Mouse (Mus musculus) midbrain, embryonic 14.5 days (tissue): ENCODE measurements around the gene Tatdn3. TPM values are rescaled to one million over a fixed set of nuclear protein-coding genes. Genes with fewer than 3 reads are reported as not detected.

Source experiments
- ATAC-seq: fragments of 200-750 bp; cut with Nextera tagmentation; 2 replicates; pipeline ENCODE4 v1.8.0; 2017; ENCODE audit warnings: moderate number of reproducible peaks, moderate library complexity; ENCODE audit not compliant: low FRiP score, low TSS enrichment
- DNase-seq: peaks from one replicate; pipeline ENCODE4 v3.0.0-alpha.2; 2015
- H3K27ac ChIP-seq: fragments of 300-500 bp; sonication (generic); replicated peaks from 2 replicates; pipeline ENCODE4 v1.5.1; 2014; ENCODE audit warnings: mild to moderate bottlenecking, low read depth, low read length, moderate library complexity
- H3K27me3 ChIP-seq: fragments of 300-500 bp; sonication (generic); 2 replicates; pipeline ENCODE4 v1.6.1; 2014; ENCODE audit warnings: low read length, control low read depth, mixed read lengths; ENCODE audit not compliant: control insufficient read depth, insufficient read depth
- H3K36me3 ChIP-seq: fragments of 300-500 bp; sonication (generic); 2 replicates; pipeline ENCODE4 v1.6.1; 2014; ENCODE audit warnings: low read length, control low read depth; ENCODE audit not compliant: control insufficient read depth, insufficient read depth
- H3K4me1 ChIP-seq: fragments of 300-500 bp; sonication (generic); 2 replicates; pipeline ENCODE4 v1.6.1; 2014; ENCODE audit warnings: mild to moderate bottlenecking, antibody characterized with exemption, low read length, control low read depth; ENCODE audit not compliant: control insufficient read depth, insufficient read depth
- H3K4me2 ChIP-seq: fragments of 300-500 bp; sonication (generic); 2 replicates; pipeline ENCODE4 v1.6.1; 2014; ENCODE audit warnings: mild to moderate bottlenecking, low read length, moderate library complexity
- H3K4me3 ChIP-seq: fragments of 300-500 bp; sonication (generic); replicated peaks from 2 replicates; pipeline ENCODE4 v1.5.1; 2014; ENCODE audit warnings: low read depth, low read length
- H3K9ac ChIP-seq: fragments of 300-500 bp; sonication (generic); replicated peaks from 2 replicates; pipeline ENCODE4 v1.6.1; 2014; ENCODE audit warnings: mild to moderate bottlenecking, low read length, moderate library complexity
- H3K9me3 ChIP-seq: fragments of 300-500 bp; sonication (generic); 2 replicates; pipeline ENCODE4 v1.6.1; 2016; ENCODE audit warnings: low read length, control low read depth, mixed read lengths; ENCODE audit not compliant: control insufficient read depth
- WGBS: fragments of 180-500 bp; shearing (Covaris S2); extraction: QIAGEN DNeasy Blood & Tissue Kit; methylation state at CpG from one replicate; pipeline ENCODE4 v1.1.7; 2014; 5-methylcytosine and 5-hydroxymethylcytosine counted together
- polyA plus RNA-seq: library from polyadenylated mRNA; unstranded; fragments of >200 nt; fragmentation: Nextera tagmentation; extraction: Ambion mirVana; gene quantifications from 2 replicates; pipeline ENCODE4 v1.2.1, GENCODE M21; 2014

The Tatdn3 gene
- polyA plus RNA-seq, 1 experiment from 2014 or later: 16.0 TPM

DNA sequence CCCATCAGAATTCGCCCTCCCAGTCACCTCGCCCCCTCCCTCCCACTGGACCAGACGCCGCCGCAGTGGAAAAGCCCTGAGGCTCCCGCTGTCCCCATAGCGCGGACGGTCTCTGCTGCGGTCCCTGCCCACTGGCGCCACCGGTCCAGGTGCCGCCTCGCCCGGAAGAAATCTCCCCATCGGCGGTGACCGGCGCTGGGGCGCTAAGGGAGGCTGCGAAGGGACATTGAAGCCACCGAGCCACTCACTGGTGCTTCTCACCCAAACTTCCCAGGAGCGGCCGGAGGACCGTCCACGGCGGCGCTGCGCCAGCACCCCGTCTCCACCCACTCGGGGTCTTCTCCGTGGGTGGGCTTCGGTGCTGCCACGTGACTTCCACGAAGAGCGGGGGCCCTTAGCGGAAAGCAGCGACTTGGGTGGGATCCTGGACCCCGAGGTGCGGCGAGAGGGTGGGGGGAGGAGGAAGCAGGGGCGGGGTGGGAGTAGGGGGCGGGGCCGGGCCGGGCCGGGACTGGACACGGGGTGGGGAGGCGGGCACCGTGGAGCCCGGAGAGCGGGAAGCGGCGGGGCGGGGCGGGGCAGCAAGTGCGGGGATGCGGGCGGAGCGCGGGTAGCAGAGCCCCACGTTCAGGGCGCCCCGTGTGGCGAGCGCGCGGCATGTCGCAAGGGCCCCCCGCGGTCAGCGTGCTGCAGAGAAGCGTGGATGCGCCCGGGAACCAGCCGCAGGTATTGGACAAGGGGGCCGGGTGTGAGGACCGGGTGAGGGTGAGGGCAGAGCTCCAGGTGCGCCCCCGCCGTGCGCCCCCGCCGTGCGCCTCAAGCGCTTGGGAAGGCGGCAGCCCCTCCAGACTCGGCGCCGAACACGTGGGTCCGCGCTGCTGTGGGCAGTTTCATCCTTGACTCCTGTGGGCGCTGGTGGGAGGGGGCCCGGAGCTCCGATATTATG is 35.3 kb upstream of the Tatdn3 start, which contains the start of gene Batf3:
Gene Batf3, plus strand, starts transcription at position 46 of the 946 bp plus-strand sequence.
- 1% methylated on average over 94 of the region's 95 CpGs for WGBS
- no peaks in the 10 kb centered on the region; the same call in 1 of the 2 replicates for H3K9me3 ChIP-seq
- ATAC-seq: peak; percentile 66
- H3K9ac ChIP-seq: peak within 1 kb of the TSS; percentile 49
- H3K27me3 ChIP-seq: peaks cover 22% of the 10 kb centered on the region; the same call in 1 of the 2 replicates
- DNase-seq: peak; percentile 78
- peak within 1 kb of the TSS; percentile 99 for H3K4me2 ChIP-seq
- H3K36me3 ChIP-seq: no peaks in the 10 kb centered on the region
- H3K27ac ChIP-seq: no peak within 1 kb of the TSS
- H3K4me3 ChIP-seq: peak within 1 kb of the TSS; percentile 52
- no peaks in the 10 kb centered on the region for H3K4me1 ChIP-seq

DNA sequence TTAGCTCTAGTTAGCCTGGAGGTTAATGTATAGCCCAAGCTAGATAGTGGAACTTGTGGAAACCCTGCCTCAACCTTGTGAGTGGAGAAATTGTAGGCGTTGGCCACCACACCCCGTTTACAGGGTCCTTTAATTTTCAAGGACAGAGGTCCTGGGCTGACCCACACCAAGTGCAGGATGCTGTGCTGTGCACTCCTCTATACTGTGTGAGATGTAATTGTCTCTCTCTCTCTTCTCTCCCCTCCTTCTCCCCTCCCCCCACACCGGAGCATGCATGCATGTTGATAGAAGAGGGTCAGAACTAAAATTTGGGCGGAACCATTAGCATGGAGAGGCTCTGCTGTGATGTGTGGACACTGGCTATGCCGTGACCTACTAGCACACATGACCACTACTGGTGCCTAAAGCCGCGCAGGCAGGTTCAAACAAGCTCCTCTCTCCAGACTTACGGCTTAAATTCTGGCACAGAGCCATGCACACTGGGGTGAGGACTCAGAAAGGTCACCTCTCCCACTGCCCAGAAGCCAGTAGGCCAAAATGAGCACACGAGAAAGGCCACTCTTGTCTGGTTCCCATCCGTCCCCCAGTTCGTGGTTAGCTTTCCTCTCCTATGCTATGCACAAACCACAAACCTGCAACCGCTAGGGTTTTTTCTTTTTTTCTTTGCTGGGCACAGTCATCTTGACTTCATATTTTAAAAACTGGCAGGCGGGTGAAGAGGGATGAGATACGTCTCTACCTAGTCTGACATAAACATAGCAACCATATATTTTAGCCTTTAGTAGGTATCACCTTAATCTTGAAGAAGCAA is 34.3 kb upstream of the Tatdn3 start:
- peak; percentile 26 for DNase-seq
- H3K27me3 ChIP-seq: peaks cover 22% of the 10 kb centered on the region; the same call in 1 of the 2 replicates
- ATAC-seq: no peak
- peak overlapping the region; percentile 99 for H3K4me2 ChIP-seq
- 61% methylated on average over 14 of the region's 14 CpGs for WGBS
- peak overlapping the region; percentile 52 for H3K4me3 ChIP-seq
- H3K9ac ChIP-seq: no peak overlapping the region
- H3K27ac ChIP-seq: no peak overlapping the region
- H3K36me3 ChIP-seq: no peaks in the 10 kb centered on the region
- no peaks in the 10 kb centered on the region; the same call in 1 of the 2 replicates for H3K9me3 ChIP-seq
- H3K4me1 ChIP-seq: no peaks in the 10 kb centered on the region

DNA sequence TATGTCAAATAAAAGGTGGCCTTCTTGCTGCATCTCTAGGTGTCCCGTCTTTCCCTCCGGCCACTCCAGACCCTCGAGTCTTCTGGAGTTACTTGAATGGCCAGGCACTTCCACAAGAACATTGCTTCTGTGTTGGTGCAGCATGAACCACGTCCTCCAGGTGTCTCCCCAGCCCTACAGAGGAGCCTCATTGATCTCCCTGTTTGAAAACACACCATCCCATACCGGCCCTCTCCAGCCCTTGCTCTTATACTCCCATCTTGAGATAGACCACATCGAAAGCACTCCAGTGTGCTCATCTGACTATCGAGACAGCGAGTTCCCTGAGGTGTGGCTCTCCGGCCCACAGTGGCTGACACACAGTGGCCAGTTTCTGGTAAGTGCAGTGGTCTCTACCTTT is 32.3 kb upstream of the Tatdn3 start:
- Histone ChIP-seq H3K36me3 (no peaks in the 10 kb centered on the region), H3K27ac (no peak overlapping the region), H3K9me3 (no peaks in the 10 kb centered on the region), H3K9ac (no peak overlapping the region), H3K4me3 (no peak overlapping the region), H3K27me3 (peaks cover 19% of the 10 kb centered on the region; the same call in 1 of the 2 replicates), H3K4me1 (no peaks in the 10 kb centered on the region), H3K4me2 (no peak overlapping the region)
- no peak for ATAC-seq
- DNase-seq: no peak
- 76% methylated on average over 9 of the region's 9 CpGs for WGBS

DNA sequence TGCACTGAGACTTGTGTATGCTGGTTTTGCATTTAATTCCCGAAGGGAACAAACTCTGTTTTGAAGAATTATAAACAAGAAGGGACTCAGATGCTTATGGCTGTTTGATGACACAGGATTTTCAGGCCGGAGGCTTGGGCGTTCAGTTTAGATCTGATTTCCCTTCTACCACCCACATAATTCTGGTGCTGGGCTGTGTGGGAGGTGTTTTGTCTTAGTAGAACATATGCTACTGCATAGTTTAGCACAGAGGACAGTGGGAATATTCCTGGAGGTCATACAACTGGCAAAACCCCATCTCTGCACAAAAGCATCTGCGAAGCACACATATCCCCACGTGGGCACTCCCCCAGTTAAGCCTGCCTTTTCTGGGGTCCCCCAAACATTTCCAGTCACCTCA is 30.8 kb upstream of the Tatdn3 start:
- Histone ChIP-seq H3K27me3 (peaks cover 13% of the 10 kb centered on the region; the same call in 1 of the 2 replicates), H3K9me3 (no peaks in the 10 kb centered on the region), H3K36me3 (no peaks in the 10 kb centered on the region), H3K4me3 (no peak overlapping the region), H3K4me2 (no peak overlapping the region), H3K4me1 (no peaks in the 10 kb centered on the region), H3K27ac (no peak overlapping the region), H3K9ac (no peak overlapping the region)
- 82% methylated on average over 5 of the region's 5 CpGs for WGBS
- DNase-seq (no peak), ATAC-seq (no peak)

GRCm38 (mm10) chr1:191092050-191092449 is 29.3 kb upstream of the Tatdn3 start:
- Histone ChIP-seq H3K27ac (no peak overlapping the region), H3K27me3 (peaks cover 3% of the 10 kb centered on the region; the same call in 1 of the 2 replicates), H3K9me3 (no peaks in the 10 kb centered on the region), H3K4me1 (no peaks in the 10 kb centered on the region), H3K4me3 (no peak overlapping the region), H3K4me2 (no peak overlapping the region), H3K36me3 (no peaks in the 10 kb centered on the region), H3K9ac (no peak overlapping the region)
- no peak for DNase-seq
- WGBS: 85% methylated on average over 8 of the region's 8 CpGs
- ATAC-seq: no peak

GRCm38 (mm10) chr1:191089355-191089754 is 26.6 kb upstream of the Tatdn3 start:
- Histone ChIP-seq H3K27me3 (no peaks in the 10 kb centered on the region), H3K4me2 (no peak overlapping the region), H3K4me3 (no peak overlapping the region), H3K4me1 (no peaks in the 10 kb centered on the region), H3K27ac (no peak overlapping the region), H3K36me3 (no peaks in the 10 kb centered on the region), H3K9ac (no peak overlapping the region), H3K9me3 (no peaks in the 10 kb centered on the region)
- ATAC-seq (no peak), DNase-seq (no peak)
- 77% methylated on average over 6 of the region's 6 CpGs for WGBS

- H3K9ac ChIP-seq: no peak overlapping the region
- no peaks in the 10 kb centered on the region for H3K27me3 ChIP-seq
- no peak overlapping the region for H3K27ac ChIP-seq
- no peaks in the 10 kb centered on the region for H3K36me3 ChIP-seq
- no peaks in the 10 kb centered on the region for H3K4me1 ChIP-seq
- 91% methylated on average over 5 of the region's 5 CpGs for WGBS
- DNase-seq (no peak), ATAC-seq (no peak)
- no peak overlapping the region for H3K4me3 ChIP-seq
- no peak overlapping the region for H3K4me2 ChIP-seq
- H3K9me3 ChIP-seq: no peaks in the 10 kb centered on the region
Measured at GRCm38 (mm10) chr1:191087955-191088354, 25.2 kb upstream of the Tatdn3 start.

GRCm38 (mm10) chr1:191086960-191087359 is 24.2 kb upstream of the Tatdn3 start:
- WGBS: 75% methylated on average over 8 of the region's 8 CpGs
- H3K27ac ChIP-seq: no peak overlapping the region
- no peak overlapping the region for H3K4me3 ChIP-seq
- H3K36me3 ChIP-seq: peaks cover 6% of the 10 kb centered on the region
- H3K9me3 ChIP-seq: no peaks in the 10 kb centered on the region
- H3K9ac ChIP-seq: no peak overlapping the region
- no peak for DNase-seq
- no peak for ATAC-seq
- H3K4me1 ChIP-seq: no peaks in the 10 kb centered on the region
- no peaks in the 10 kb centered on the region for H3K27me3 ChIP-seq
- no peak overlapping the region for H3K4me2 ChIP-seq
